Mouse (Mus musculus) thymus, adult 2 months (tissue): ENCODE measurements around the gene Dnajc12.

ENCODE experiments used
- CTCF ChIP-seq: fragments of 200-500 bp; IDR thresholded peaks from 2 replicates; pipeline ENCODE4 v1.5.1; 2012; ENCODE audit warnings: mild to moderate bottlenecking, control low read depth, low read length, moderate library complexity, borderline replicate concordance; ENCODE audit not compliant: control insufficient read depth, poor library complexity, insufficient read depth; ENCODE audit errors: extremely low read depth
- POLR2A ChIP-seq: fragments of 200-500 bp; IDR thresholded peaks from 2 replicates; pipeline ENCODE4 v1.6.1; 2012; ENCODE audit warnings: mild to moderate bottlenecking, low read length, control low read depth, moderate library complexity; ENCODE audit not compliant: control insufficient read depth, poor library complexity, insufficient read depth; ENCODE audit errors: extremely low read depth

DNA sequence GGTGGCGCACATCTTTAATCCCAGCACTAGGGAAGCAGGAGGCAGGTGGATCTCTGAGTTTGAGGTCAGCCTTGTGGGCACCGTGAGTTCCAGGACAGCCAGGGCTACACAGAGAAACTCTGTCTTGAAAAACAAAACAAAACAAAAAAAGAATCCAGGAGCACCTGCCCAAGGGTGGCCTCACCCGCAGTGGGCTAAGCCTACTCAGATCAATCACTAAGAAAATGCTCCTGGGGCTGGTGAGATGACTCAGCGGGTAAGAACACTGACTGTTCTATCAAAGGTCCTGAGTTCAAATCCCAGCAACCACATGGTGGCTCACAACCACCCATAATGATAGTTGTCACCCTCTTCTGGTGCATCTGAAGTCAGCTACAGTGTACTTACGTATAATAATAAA lies 5.9 kb upstream of the Dnajc12 start:
- TF ChIP-seq CTCF = no peak
- no peak for TF ChIP-seq POLR2A
